Mouse (Mus musculus) 3134 (cell line): ENCODE measurements around the gene Snrnp35.
A peak's percentile ranks its signal among the peaks of the same experiment; 100 is the strongest.
"Not testable (repeated sequence)": the region's sequence is repeated elsewhere in the genome, so short reads cannot be mapped to it uniquely, and the experiment has no call there.

Experiments
- DNase-seq: peaks from one replicate; pipeline ENCODE4 v3.0.0-alpha.2; 2011; ENCODE audit warnings: low spot score; ENCODE audit not compliant: insufficient read length; ENCODE audit errors: extremely low read depth

Snrnp35 gene

DNA sequence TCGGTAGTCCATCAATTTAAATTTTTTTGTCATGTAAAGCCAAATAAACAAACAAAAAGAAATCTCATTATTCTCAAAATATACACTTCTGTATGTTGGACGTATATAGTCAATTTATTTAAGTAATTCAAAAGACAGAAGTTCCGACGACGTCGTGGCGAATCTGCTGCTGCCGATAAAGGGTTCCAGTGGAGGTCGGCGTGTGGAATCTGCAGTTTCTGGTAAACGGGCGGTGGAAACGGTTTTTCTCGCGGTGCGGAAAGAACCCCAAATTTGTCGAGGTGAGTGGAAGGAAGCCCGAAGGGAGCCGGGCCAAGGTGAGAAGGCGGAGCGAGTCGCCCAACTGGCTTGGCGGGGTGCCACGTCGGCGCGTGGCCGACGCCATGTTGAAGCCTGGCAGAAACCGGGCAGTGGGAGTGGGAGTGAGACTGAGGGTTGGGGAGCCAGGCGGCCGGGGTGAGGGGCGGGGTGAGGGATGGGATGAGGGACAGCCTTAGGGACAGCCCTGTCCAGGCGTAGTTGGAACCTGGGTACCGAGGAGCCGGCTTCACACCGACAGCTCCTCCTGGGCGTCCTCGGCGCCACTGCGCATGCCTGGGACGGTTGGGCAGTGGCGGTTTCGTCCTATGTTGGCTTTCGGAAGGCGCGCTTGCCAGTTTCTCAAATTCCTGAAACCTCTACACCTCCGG is at the start of gene Snrnp35:
TSS of gene Snrnp35 (plus strand) at position 169 of the 689 bp plus-strand sequence.
- DNase-seq, result peak; percentile 97

GRCm38 (mm10) chr5:124438229-124438628 is 44.7 kb upstream of the Snrnp35 start:
- no peak for DNase-seq

DNA sequence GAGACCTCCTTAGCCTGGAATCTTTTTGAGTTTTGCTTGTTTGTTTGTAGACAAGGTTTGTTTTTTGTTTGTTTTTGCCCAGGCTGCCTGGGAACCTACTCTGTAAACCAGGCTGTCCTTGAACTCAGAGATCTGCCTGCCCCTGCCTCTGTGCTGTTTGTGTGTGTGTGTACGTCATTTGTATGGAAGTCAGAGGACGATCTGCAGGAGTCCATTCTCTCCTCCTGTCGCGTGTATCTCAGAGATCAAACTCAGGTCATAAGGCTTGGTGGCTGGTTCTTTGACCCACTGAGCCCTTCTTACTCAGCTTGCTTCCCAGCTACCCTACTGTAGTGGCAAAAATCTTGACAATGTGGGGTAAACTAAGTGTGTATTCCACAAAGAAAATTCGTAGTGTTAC is 44.2 kb upstream of the Snrnp35 start:
- DNase-seq, result no peak

DNA sequence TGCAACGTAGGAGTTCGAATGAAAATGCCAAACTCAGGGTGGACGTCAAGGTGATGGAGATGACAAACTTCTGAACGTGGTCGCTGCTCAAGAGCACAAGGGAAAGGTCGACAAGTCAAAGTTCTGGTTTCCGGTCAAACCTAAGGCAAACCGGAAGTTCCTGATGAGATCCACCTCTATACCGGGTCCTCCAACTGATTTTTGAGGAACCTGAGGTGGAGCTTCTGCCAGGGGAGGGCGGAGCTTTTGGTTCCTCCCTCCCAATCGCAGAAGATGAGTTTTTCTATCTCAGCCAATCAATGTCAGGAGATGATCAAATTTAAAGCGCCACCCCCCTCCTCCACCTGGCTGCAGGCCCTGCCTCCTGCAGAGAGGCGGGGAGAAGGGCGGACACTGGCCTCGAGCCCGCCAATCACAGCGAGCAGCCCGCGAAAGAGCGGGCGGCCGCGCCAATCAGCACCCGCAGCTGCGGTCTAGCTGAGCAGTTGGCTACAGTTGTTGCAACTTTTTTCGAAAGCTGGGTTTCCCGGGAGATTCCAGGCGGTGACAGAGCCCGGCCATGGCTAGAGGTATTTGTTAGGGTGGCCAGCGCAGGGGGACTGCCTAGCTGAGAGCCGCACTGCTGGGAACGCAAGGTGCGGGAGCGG is 43.4 kb upstream of the Snrnp35 start, which contains the start of gene Kmt5a:
TSS of gene Kmt5a (plus strand) at position 484 of the 647 bp plus-strand sequence.
- peak; percentile 99 for DNase-seq

DNA sequence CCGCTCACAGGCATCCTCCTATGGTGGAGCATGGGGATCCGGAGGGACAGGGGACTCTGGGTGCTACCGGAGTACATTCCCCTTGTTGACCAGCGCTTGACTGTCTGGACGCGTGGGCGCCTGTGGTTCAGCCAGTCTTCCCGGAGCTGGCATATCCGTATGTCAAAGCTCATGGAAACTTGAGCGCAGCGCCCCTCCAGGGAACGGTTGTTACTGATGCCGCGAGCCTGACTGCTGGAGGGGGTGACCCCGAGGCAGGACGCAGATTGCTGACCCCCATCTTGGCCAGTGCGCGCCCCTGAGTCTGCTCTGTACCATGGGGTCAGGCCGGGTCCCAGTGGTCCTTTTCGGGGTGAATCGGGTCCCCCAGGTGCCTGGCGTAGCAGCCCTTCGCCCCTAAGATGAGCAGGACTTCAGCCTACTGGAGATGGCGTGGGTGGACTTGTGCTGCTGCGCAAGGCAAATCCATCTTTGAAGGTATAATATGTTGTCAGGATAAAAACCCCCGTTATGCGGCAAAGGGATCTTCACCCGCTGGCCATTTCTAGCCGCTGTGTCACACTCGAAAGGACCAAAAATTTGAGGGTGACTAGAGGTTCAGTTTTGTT is 42.7 kb upstream of the Snrnp35 start:
- DNase-seq, result no peak

DNA sequence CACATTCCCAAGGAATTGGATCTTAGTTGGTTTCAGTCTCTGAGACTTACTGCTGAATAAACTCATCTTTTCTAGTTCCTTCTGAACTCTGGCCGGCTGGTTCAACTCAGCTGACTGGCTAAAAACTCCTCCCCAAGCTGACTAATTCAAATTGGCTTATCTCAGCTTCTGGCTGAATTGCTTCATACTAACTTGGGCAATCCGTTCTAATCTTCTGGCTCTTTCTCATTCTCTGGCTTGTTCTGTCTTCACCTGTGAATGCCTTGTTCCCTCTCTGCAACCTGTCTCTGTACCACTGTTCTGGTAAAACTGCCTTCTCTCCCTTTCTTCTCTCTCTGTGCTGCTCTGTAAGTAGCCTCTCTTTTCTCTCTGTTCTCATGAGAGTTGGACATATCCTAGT is 40.3 kb upstream of the Snrnp35 start:
- DNase-seq, result peak; percentile 55

- DNase-seq, result no peak
Measured at GRCm38 (mm10) chr5:124444208-124444607, 38.7 kb upstream of the Snrnp35 start.

DNA sequence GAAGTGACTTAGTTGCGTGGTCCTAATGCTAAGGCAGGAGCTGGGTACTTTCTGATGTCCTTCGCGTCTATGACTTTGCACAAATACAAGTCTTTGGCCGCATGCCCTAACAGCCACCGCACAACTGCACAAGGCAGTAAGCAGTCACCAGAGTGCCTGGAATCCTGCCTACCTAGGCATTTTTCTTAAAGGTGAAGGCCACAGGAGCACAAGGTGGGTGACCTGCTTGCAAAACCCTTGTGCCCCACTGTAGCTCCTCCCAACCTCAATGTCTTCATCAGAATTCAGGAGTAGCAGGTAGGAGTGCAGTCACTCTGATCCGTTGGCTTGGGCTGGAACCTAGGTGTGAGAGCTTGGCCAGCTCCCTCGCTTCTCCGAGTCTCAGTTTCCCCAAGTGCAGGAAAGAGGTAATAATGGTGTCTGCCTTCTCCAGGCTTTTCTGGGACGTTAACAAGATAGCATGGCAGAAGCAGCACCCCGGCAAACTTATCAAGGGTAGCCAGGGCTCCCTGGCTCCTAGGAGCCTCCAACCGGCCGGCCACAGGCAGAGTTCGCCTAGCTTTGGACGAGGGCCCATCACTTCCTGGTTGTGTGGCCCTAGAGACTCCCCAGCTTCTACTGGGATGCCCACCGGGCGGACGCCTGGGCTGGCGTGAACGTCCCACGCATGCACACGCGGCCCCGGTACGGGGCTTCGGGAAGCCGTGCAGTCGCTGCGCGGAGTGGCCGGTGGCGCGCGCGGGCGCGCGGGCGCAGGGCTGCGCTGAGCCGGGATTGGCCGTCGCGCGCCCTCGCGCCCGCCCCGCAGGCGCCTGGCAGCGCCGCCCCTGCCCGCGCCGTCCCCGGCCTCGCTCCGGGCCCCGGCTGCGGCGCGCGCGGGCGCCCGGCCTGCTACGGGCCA is 38.0 kb upstream of the Snrnp35 start:
- peak; percentile 89 for DNase-seq

DNA sequence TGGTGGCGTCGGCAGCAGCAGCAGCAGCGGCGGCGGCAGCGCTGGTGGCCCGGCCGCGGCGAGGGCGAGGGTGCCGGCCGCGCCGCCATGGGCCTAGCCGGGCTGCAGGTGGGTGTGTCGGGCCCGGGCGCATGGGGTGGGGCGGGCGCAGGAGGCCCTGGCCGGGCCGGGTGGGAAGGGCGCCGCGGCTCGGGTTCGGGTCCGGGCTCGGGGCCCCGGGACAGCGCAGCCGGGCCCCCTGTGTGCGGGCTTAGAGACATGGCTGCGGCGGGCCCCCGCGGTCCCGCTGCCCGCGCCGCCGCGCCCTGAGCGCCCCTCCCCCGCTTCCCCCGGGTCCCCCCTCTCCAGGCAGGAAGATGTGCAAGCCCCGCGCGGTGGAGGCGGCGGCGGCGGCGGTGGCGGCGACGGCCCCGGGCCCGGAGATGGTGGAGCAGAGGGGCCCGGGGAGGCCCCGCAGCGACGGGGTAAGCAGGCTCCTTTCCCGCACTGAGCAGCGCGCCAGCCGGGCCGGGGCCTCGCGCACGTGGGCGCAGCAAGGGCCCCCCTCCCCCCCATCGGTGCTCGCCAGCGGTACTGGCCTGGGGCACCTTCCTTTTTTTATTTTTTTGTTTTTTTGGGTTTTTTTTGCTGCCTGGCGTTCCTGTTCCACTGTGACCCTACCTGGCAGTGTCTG is 37.2 kb upstream of the Snrnp35 start:
- peak; percentile 45 for DNase-seq

- DNase-seq, result peak; percentile 92
Measured at GRCm38 (mm10) chr5:124446301-124446881, 36.5 kb upstream of the Snrnp35 start.

- no peak for DNase-seq
Measured at GRCm38 (mm10) chr5:124449494-124449893, 33.4 kb upstream of the Snrnp35 start.

DNA sequence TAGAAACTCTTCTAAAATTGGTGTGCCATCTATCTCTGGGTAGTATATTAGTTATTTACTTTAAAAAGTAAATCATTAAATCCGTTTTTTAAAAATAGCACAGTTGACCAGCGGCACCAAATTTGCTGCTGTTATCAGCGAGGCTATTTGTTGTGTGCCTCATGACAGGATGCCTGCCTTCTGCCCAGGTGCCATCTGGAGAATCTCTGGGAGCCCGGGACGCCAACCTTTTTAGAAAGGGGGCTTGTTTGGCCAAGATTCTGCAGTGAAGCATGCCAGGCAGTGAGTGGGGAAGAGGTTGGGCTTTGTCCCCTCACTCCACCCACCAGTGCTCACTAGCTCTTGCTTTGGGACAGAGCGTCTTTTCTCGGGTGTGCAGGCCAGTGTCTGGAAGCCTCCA is 32.9 kb upstream of the Snrnp35 start:
- no peak for DNase-seq

GRCm38 (mm10) chr5:124450641-124451340 is 32.1 kb upstream of the Snrnp35 start:
- DNase-seq, result no peak

DNA sequence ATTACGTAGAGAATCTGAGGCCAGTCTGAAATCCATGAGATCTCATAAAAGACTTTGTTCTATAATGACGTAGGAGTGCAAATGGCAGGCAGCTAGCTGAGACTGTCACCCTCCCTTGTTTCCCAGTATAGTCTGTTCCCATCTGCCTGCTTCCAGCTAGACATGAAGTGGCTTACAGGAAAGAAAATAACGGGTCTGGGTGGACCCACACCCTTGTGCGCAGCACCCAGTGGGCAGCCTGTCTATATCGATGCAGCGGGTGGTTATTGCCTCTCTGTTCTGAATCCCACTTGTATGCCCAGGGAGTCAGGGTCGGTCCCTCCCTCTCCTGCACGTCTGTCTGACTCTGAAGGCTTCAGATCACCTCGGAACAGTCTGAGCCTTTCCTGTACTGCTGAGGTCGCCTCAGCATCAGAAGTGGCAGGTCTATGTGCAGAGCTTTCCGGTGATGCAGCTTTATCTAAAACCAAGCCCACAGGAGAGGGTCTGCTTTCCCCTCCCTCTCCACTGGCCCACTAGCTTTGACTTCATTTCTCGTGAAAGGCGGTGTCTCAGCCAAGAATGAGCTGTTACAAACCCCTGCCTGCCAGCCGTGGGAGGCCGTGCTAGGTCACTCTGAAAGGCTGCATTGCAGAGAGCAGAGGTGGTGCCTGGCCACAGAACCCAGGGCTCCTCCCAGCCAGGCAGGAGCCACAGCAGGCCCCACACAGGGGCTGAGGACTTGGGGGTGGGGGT is 30.3 kb upstream of the Snrnp35 start:
- DNase-seq, result no peak

- no peak for DNase-seq
Measured at GRCm38 (mm10) chr5:124453339-124454081, 29.4 kb upstream of the Snrnp35 start.

DNA sequence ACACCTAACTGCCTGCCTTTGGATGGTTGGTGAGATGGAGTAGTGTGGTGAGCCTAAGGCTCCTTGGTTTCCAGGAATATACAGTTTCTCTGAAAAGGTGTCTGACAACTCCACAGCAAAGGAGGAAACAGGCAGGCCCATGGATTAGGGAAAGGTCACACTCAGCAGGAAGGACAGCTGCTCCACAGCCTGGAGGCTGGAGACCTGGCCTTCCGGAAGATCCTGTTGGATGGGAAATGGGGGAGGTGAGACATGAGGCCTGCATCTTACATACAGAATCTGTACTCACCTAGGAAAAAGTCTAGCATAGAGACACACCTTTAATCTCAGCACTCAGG is 28.9 kb upstream of the Snrnp35 start:
- no peak for DNase-seq

- DNase-seq, result no peak
Measured at GRCm38 (mm10) chr5:124456762-124457161, 26.2 kb upstream of the Snrnp35 start.

- DNase-seq, result not testable (repeated sequence)
Measured at GRCm38 (mm10) chr5:124460922-124461321, 22.0 kb upstream of the Snrnp35 start.
